Mouse (Mus musculus) small intestine, adult 2 months (tissue): ENCODE data around the gene Ppara. TPM values are rescaled to one million over a fixed set of nuclear protein-coding genes. Genes with fewer than 3 reads are reported as not detected.

ENCODE experiments used
- H3K27ac ChIP-seq: fragments of 200-500 bp; 2 replicates; pipeline ENCODE4 v1.5.1; 2012; ENCODE audit warnings: low read depth, low read length, control low read depth, inconsistent platforms; ENCODE audit not compliant: insufficient read depth
- H3K27me3 ChIP-seq: fragments of 200-500 bp; 2 replicates; pipeline ENCODE4 v1.6.1; 2012; ENCODE audit warnings: mild to moderate bottlenecking, moderate library complexity, low read length, inconsistent platforms; ENCODE audit not compliant: control insufficient read depth, insufficient read depth
- H3K36me3 ChIP-seq: fragments of 200-500 bp; 2 replicates; pipeline ENCODE4 v1.6.1; 2012; ENCODE audit warnings: mild to moderate bottlenecking, low read length, control low read depth, inconsistent platforms; ENCODE audit not compliant: control insufficient read depth, insufficient read depth
- H3K4me1 ChIP-seq: fragments of 200-500 bp; 2 replicates; pipeline ENCODE4 v1.6.1; 2012; ENCODE audit warnings: low read length, inconsistent platforms, mixed read lengths; ENCODE audit not compliant: control insufficient read depth, insufficient read depth, insufficient read length
- H3K4me3 ChIP-seq: fragments of 200-500 bp; 2 replicates; pipeline ENCODE4 v1.5.1; 2012; ENCODE audit warnings: low read depth, mild to moderate bottlenecking, control low read depth, inconsistent platforms, low read length, moderate library complexity
- CTCF ChIP-seq: fragments of 200-500 bp; IDR thresholded peaks from 2 replicates; pipeline ENCODE4 v1.5.1; 2012; ENCODE audit warnings: low read depth, mild to moderate bottlenecking, control low read depth, inconsistent platforms, low read length, moderate library complexity, mixed read lengths; ENCODE audit not compliant: insufficient replicate concordance, insufficient read length; ENCODE audit errors: extremely low read depth
- POLR2A ChIP-seq: fragments of 200-500 bp; IDR thresholded peaks from 2 replicates; pipeline ENCODE4 v1.6.1; 2012; ENCODE audit warnings: low read depth, mild to moderate bottlenecking, control low read depth, inconsistent platforms, low read length, moderate library complexity
- WGBS: fragments of 180-500 bp; shearing (Covaris S2); methylation state at CpG from one replicate; pipeline ENCODE4 v1.1.7; 2018; 5-methylcytosine and 5-hydroxymethylcytosine counted together
- polyA plus RNA-seq: library from polyadenylated mRNA; depleted of rRNA; stranded (reverse); fragments of >200 nt; gene quantifications from 2 replicates; pipeline ENCODE4 v1.2.3, GENCODE M21; 2012

The Ppara gene
- polyA plus RNA-seq, 1 experiment: 7.2 TPM

GRCm38 (mm10) chr15:85716591-85716990, 18.2 kb upstream of the Ppara start:
- TF ChIP-seq POLR2A (no peak), CTCF (no peak)
- H3K4me1 ChIP-seq: peaks cover 18% of the 10 kb centered on the region
- H3K36me3 ChIP-seq: no peaks in the 10 kb centered on the region
- no peak overlapping the region for H3K4me3 ChIP-seq
- WGBS: 69% methylated on average over 5 of the region's 5 CpGs
- no peak overlapping the region for H3K27ac ChIP-seq
- H3K27me3 ChIP-seq: no peaks in the 10 kb centered on the region

GRCm38 (mm10) chr15:85717008-85717407, 17.8 kb upstream of the Ppara start:
- TF ChIP-seq CTCF (no peak), POLR2A (no peak)
- 73% methylated on average over 4 of the region's 4 CpGs for WGBS

GRCm38 (mm10) chr15:85717800-85718199, 17.0 kb upstream of the Ppara start:
- WGBS: 83% methylated on average over 2 of the region's 2 CpGs
- Histone ChIP-seq H3K4me1 (peaks cover 18% of the 10 kb centered on the region), H3K36me3 (no peaks in the 10 kb centered on the region), H3K27ac (no peak overlapping the region), H3K4me3 (no peak overlapping the region), H3K27me3 (no peaks in the 10 kb centered on the region)
- no peak for TF ChIP-seq CTCF
- no peak for TF ChIP-seq POLR2A

More at GRCm38 (mm10) chr15:85717008-85717407, 17.8 kb upstream of the Ppara start:
- no peak overlapping the region for H3K4me3 ChIP-seq
- no peaks in the 10 kb centered on the region for H3K27me3 ChIP-seq
- peaks cover 18% of the 10 kb centered on the region for H3K4me1 ChIP-seq
- no peaks in the 10 kb centered on the region for H3K36me3 ChIP-seq
- no peak overlapping the region for H3K27ac ChIP-seq

- Histone ChIP-seq H3K36me3 (no peaks in the 10 kb centered on the region), H3K27ac (no peak overlapping the region), H3K4me1 (peaks cover 18% of the 10 kb centered on the region), H3K27me3 (no peaks in the 10 kb centered on the region), H3K4me3 (no peak overlapping the region)
- TF ChIP-seq POLR2A (no peak), CTCF (no peak)
- WGBS: 23% methylated on average over 7 of the region's 7 CpGs
Observed at GRCm38 (mm10) chr15:85719017-85719416, 15.8 kb upstream of the Ppara start.

- no peaks in the 10 kb centered on the region for H3K27me3 ChIP-seq
- no peaks in the 10 kb centered on the region for H3K36me3 ChIP-seq
- TF ChIP-seq CTCF (no peak), POLR2A (no peak)
- no peak overlapping the region for H3K4me3 ChIP-seq
- WGBS: 73% methylated on average over 6 of the region's 6 CpGs
- H3K27ac ChIP-seq: no peak overlapping the region
- H3K4me1 ChIP-seq: peaks cover 18% of the 10 kb centered on the region
Observed at GRCm38 (mm10) chr15:85720366-85720841, 14.4 kb upstream of the Ppara start.

GRCm38 (mm10) chr15:85724271-85725165, 10.3 kb upstream of the Ppara start:
- no peaks in the 10 kb centered on the region for H3K36me3 ChIP-seq
- H3K27me3 ChIP-seq: no peaks in the 10 kb centered on the region
- TF ChIP-seq POLR2A (no peak), CTCF (no peak)
- WGBS: 32% methylated on average over 11 of the region's 11 CpGs
- H3K4me3 ChIP-seq: no peak overlapping the region
- no peak overlapping the region for H3K27ac ChIP-seq
- H3K4me1 ChIP-seq: peaks cover 7% of the 10 kb centered on the region; the same call in 1 of the 2 replicates

- no peaks in the 10 kb centered on the region for H3K27me3 ChIP-seq
- WGBS: 87% methylated on average over 5 of the region's 5 CpGs
- no peaks in the 10 kb centered on the region for H3K36me3 ChIP-seq
- TF ChIP-seq CTCF (no peak), POLR2A (no peak)
- no peak overlapping the region for H3K4me3 ChIP-seq
- peaks cover 8% of the 10 kb centered on the region; the same call in 1 of the 2 replicates for H3K4me1 ChIP-seq
- H3K27ac ChIP-seq: no peak overlapping the region
Observed at GRCm38 (mm10) chr15:85728224-85728623, 6.6 kb upstream of the Ppara start.
